Mouse (Mus musculus) hindbrain, embryonic 13.5 days (tissue): Measurements from ENCODE around the gene Morn3. TPM values are rescaled to one million over a fixed set of nuclear protein-coding genes. Genes with fewer than 3 reads are reported as not detected.

Experiments
- ATAC-seq: fragments of 200-750 bp; cut with Nextera tagmentation; 2 replicates; pipeline ENCODE4 v1.8.0; 2017; ENCODE audit warnings: moderate TSS enrichment; ENCODE audit not compliant: low FRiP score
- H3K27ac ChIP-seq: fragments of 300-500 bp; sonication (generic); 2 replicates; pipeline ENCODE4 v1.5.1; 2015; ENCODE audit warnings: inconsistent platforms, mild to moderate bottlenecking, moderate library complexity
- H3K27me3 ChIP-seq: fragments of 300-500 bp; sonication (generic); 2 replicates; pipeline ENCODE4 v1.6.1; 2015; ENCODE audit warnings: mild to moderate bottlenecking, inconsistent platforms
- H3K36me3 ChIP-seq: fragments of 300-500 bp; sonication (generic); 2 replicates; pipeline ENCODE4 v1.6.1; 2015; ENCODE audit warnings: mild to moderate bottlenecking, inconsistent platforms
- H3K4me1 ChIP-seq: fragments of 300-500 bp; sonication (generic); replicated peaks from 2 replicates; pipeline ENCODE4 v1.6.1; 2015; ENCODE audit warnings: inconsistent platforms
- H3K4me2 ChIP-seq: fragments of 300-500 bp; sonication (generic); 2 replicates; pipeline ENCODE4 v1.6.1; 2015; ENCODE audit warnings: inconsistent platforms, mild to moderate bottlenecking, moderate library complexity
- H3K4me3 ChIP-seq: fragments of 300-500 bp; sonication (generic); 2 replicates; pipeline ENCODE4 v1.5.1; 2015; ENCODE audit warnings: mild to moderate bottlenecking, inconsistent platforms
- H3K9ac ChIP-seq: fragments of 300-500 bp; sonication (generic); 2 replicates; pipeline ENCODE4 v1.6.1; 2015; ENCODE audit warnings: mild to moderate bottlenecking, inconsistent platforms
- H3K9me3 ChIP-seq: fragments of 300-500 bp; sonication (generic); 2 replicates; pipeline ENCODE4 v1.6.1; 2016; ENCODE audit warnings: inconsistent platforms
- WGBS: fragments of 180-500 bp; shearing (Covaris S2); methylation state at CpG from one replicate; pipeline ENCODE4 v1.1.7; 2015; 5-methylcytosine and 5-hydroxymethylcytosine counted together
- polyA plus RNA-seq: library from polyadenylated mRNA; unstranded; fragments of >200 nt; fragmentation: Nextera tagmentation; extraction: Ambion mirVana; gene quantifications from 2 replicates; pipeline ENCODE4 v1.2.1, GENCODE M21; 2015

Morn3 gene
- polyA plus RNA-seq, 1 experiment from 2014 or later: 1.5 TPM

DNA sequence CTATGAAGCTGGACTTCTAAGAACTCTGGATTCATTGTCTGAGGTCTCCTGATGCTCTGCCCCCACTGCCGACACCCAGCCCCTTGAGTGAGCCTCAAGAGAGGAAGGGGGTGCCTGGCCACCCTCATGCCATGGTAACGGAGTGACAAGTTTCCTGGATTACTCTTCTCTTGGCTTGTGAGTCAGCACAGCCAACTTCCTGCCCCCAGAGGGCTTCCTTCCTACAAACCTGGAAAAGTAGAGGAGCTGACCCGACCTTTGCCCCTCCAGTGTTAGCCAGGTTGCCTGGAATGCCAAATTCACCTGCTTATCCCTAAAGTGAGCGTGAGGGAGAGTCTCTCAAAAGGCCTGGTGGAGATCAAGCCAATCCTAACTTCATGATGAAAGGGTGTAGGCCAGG lies 29.3 kb downstream of the Morn3 start:
- no peaks in the 10 kb centered on the region for H3K9me3 ChIP-seq
- 82% methylated on average over 4 of the region's 4 CpGs for WGBS
- H3K36me3 ChIP-seq: no peaks in the 10 kb centered on the region
- no peak overlapping the region for H3K9ac ChIP-seq
- no peak for ATAC-seq
- H3K27ac ChIP-seq: no peak overlapping the region
- H3K4me3 ChIP-seq: no peak overlapping the region
- H3K4me1 ChIP-seq: peaks cover 54% of the 10 kb centered on the region
- H3K4me2 ChIP-seq: no peak overlapping the region
- H3K27me3 ChIP-seq: no peaks in the 10 kb centered on the region

DNA sequence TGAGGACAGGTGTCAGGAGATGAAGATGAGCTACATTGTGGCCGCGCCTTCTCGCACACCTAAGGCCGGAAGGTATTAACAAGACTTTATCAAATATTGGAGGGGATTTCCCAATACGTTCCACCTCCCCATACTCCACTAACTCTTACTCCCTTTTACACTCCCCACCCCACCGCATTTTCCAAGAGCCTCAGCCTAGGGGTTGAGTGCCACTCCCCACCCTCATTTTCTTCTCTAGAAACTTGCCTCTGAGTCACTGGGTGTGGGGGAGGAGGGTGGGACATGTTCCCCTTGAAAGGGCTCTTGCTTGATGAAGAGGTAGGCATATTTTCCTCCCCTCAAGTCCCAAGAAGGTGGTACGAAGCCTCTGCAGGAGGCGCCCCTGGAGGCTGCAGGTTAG lies 30.9 kb downstream of the Morn3 start:
- Histone ChIP-seq H3K9ac (peak overlapping the region; percentile 86), H3K9me3 (no peaks in the 10 kb centered on the region), H3K4me1 (peaks cover 54% of the 10 kb centered on the region), H3K27ac (peak overlapping the region; percentile 93), H3K4me3 (peak overlapping the region; percentile 74), H3K36me3 (no peaks in the 10 kb centered on the region), H3K27me3 (no peaks in the 10 kb centered on the region), H3K4me2 (peak overlapping the region; percentile 83)
- no peak for ATAC-seq
- WGBS: 22% methylated on average over 8 of the region's 8 CpGs

DNA sequence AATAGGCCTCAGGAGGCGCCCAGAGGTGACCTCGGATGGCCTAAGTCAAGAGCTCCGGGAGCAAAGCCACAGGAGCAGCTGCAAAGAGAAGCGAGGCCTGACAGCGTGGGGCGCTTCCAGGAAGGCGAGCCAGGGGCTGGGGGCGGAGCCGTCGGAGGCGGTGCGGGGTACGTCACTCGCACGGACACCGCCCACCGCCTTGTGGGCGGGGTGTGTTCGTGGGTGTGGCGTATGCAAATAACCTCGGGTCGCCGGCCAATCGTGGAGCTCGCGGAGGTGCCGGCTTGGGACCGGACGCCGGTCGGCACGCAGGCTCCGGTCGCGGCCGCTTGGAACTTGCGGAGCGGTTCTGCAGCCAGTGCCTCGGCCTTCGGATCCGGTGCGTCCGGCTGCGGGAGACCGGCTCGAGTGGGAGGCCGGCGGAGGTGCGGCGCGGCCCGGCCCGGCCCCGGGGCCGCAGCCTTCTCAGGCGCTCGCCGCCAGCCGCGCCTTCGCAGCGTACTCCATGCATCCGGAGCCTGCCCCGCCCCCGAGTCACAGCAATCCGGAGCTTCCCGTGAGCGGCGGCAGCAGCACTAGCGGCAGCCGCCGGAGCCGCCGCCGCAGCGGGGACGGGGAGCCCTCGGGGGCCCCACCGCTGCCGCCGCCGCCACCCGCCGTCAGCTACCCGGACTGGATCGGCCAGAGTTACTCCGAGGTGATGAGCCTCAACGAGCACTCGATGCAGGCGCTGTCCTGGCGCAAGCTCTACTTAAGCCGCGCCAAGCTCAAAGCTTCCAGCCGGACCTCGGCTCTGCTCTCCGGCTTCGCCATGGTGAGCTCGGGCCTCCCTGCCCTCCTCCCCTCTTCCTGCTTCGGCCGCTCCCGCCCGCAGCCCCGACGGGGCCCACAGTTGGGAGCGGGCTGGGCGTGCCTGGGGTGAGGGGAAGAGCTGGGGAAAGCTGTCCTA lies 31.8 kb downstream of the Morn3 start, which contains the start of gene Orai1:
Orai1 (plus strand) TSS at position 322 of the 949 bp plus-strand sequence.
- peak; percentile 95 for ATAC-seq
- under 1% methylated on average over 96 of the region's 106 CpGs for WGBS
- no peaks in the 10 kb centered on the region for H3K9me3 ChIP-seq

DNA sequence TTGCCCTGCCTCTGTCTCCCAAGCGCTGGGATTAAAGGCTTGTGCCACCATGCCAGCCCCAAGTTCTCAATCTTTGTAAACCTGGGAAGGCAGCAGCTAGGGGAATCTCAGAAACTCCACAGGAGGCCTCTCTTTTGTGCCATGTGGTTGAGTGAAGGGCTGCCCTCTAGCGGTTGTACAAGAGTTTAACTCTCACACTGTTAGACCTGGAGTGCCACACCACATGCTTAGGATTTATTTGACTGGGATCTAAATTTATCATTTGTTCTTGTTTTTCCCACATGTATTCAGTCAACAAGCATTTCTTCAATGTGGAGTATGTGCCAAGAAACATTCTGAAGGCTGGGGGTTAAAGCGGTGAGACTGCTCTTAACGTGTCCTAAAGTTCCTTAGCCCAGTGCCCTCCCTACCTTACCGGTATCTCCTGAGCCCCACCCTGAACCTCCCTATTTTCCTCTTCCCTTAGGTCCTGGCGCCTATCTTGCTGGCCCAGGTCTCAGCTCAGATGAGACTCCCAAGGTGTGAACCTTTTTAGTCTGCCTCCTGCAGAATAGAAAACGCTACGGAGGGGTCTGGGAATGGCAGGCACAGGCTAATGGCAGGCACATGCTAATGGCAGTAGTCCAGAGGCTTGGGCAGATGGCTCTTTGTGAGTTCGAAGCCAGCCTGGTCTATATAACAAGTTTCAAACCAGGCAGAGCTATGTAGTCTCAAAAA lies 33.1 kb downstream of the Morn3 start:
- Histone ChIP-seq H3K36me3 (no peaks in the 10 kb centered on the region), H3K4me1 (peaks cover 49% of the 10 kb centered on the region), H3K27ac (no peak overlapping the region), H3K9ac (no peak overlapping the region), H3K4me2 (no peak overlapping the region), H3K27me3 (no peaks in the 10 kb centered on the region), H3K4me3 (no peak overlapping the region), H3K9me3 (no peaks in the 10 kb centered on the region)
- WGBS: 63% methylated on average over 9 of the region's 9 CpGs
- ATAC-seq: no peak

More for the DNA sequence above, 31.8 kb downstream of the Morn3 start, which contains the start of gene Orai1:
- H3K36me3 ChIP-seq: no peaks in the 10 kb centered on the region
- peak within 1 kb of the TSS; percentile 74 for H3K4me3 ChIP-seq
- peak within 1 kb of the TSS; percentile 93 for H3K27ac ChIP-seq
- peaks cover 54% of the 10 kb centered on the region for H3K4me1 ChIP-seq
- peak within 1 kb of the TSS; percentile 83 for H3K4me2 ChIP-seq
- H3K9ac ChIP-seq: peak within 1 kb of the TSS; percentile 86
- no peaks in the 10 kb centered on the region for H3K27me3 ChIP-seq

DNA sequence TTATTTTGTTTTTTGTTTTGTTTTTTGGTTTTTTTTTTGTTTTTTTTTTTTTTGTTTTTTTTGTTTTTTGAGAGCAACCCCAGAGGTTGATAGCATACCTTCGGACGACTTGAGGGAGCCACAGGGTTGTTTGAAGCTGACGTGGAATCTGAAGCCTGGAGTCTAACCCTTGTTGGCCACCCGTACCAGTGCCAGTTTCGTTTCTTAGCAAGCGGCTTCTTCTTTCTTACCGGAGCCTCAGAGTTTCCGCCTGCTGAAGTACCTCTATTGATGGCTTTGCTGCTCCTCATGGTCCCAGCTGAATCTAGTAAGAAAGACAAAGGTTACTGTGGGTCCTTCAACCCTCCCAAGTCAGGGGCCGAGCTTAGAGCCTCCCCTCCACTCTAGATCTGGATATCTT lies 35.1 kb downstream of the Morn3 start:
- H3K4me2 ChIP-seq: no peak overlapping the region
- no peak overlapping the region for H3K4me3 ChIP-seq
- no peaks in the 10 kb centered on the region for H3K36me3 ChIP-seq
- H3K4me1 ChIP-seq: peaks cover 30% of the 10 kb centered on the region
- H3K27me3 ChIP-seq: no peaks in the 10 kb centered on the region
- ATAC-seq: no peak
- H3K9me3 ChIP-seq: no peaks in the 10 kb centered on the region
- H3K9ac ChIP-seq: no peak overlapping the region
- 91% methylated on average over 9 of the region's 9 CpGs for WGBS
- H3K27ac ChIP-seq: no peak overlapping the region

DNA sequence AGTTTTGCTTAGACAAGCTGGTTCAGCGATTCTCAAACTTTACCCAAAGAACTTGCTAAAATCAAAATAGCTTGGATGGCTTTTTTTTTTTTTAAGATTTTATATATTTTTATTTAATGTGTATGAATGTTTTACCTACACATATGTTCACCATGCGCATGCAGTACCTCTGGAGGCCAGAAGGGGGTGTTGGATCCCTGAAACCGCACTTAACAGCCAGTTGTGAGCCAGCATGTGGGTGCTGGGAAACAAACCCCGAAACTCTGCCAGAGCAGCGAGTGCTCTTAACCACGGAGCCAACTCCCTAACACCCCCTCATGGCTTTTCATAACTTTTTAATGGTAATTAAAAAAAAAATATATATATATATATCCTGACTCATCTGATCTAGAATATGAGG lies 36.0 kb downstream of the Morn3 start:
- ATAC-seq: no peak
- H3K4me1 ChIP-seq: peaks cover 29% of the 10 kb centered on the region
- H3K36me3 ChIP-seq: no peaks in the 10 kb centered on the region
- no peak overlapping the region for H3K4me2 ChIP-seq
- 95% methylated on average over 6 of the region's 6 CpGs for WGBS
- H3K27ac ChIP-seq: no peak overlapping the region
- no peaks in the 10 kb centered on the region for H3K9me3 ChIP-seq
- H3K4me3 ChIP-seq: no peak overlapping the region
- H3K27me3 ChIP-seq: no peaks in the 10 kb centered on the region
- H3K9ac ChIP-seq: no peak overlapping the region

DNA sequence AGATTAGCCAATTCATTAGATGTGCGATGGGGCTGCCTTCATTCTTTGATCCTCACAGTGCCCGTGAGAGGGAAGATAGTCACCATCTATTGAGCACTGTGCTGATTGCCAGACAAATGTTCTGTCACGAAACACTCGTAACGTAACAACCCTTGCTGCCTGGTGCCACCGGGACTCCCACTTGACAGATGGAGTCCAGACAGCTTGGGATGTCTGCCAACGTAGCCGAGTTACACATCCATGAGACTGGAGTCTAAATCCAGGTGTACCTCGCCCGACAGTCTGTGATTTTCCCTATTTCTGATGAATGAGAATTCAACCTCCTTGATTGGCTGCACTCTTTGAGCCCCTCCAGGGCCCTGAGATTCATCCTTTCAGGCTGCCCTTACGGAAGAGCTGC lies 36.9 kb downstream of the Morn3 start:
- WGBS: 64% methylated on average over 11 of the region's 11 CpGs
- H3K9me3 ChIP-seq: no peaks in the 10 kb centered on the region
- peaks cover 28% of the 10 kb centered on the region for H3K4me1 ChIP-seq
- H3K4me2 ChIP-seq: no peak overlapping the region
- no peak overlapping the region for H3K9ac ChIP-seq
- no peak overlapping the region for H3K27ac ChIP-seq
- H3K4me3 ChIP-seq: no peak overlapping the region
- H3K27me3 ChIP-seq: no peaks in the 10 kb centered on the region
- no peak for ATAC-seq
- no peaks in the 10 kb centered on the region for H3K36me3 ChIP-seq

DNA sequence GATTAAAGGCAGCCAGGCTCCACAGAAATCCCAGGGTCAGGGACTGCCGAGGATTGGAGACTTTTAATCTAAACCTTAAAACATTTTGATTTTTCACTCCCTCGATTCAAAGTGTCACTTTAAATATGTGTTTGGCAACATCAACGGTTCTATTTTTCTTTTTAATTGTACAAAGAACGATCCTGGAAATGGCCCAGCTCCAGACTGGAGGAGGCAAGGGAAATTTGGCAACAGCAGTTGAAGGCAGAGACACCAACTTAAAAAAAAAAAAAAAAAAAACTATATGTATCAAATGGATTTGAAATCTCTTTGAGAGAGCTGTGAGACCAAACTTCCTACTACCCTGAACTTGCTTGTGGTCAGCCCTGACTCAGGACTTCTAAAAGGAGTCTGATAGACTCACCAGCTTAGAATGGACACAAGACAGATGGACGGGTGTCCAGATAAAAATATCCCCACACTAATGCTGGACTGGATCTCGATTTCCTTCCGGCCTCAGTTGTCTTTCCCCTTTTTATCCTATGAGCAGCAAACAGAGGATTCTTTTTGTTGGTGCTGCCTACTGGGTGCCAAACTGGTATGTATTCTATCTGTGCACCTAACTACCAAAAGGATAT lies 37.8 kb downstream of the Morn3 start:
- H3K27me3 ChIP-seq: no peaks in the 10 kb centered on the region
- 87% methylated on average over 7 of the region's 7 CpGs for WGBS
- no peak overlapping the region for H3K4me3 ChIP-seq

DNA sequence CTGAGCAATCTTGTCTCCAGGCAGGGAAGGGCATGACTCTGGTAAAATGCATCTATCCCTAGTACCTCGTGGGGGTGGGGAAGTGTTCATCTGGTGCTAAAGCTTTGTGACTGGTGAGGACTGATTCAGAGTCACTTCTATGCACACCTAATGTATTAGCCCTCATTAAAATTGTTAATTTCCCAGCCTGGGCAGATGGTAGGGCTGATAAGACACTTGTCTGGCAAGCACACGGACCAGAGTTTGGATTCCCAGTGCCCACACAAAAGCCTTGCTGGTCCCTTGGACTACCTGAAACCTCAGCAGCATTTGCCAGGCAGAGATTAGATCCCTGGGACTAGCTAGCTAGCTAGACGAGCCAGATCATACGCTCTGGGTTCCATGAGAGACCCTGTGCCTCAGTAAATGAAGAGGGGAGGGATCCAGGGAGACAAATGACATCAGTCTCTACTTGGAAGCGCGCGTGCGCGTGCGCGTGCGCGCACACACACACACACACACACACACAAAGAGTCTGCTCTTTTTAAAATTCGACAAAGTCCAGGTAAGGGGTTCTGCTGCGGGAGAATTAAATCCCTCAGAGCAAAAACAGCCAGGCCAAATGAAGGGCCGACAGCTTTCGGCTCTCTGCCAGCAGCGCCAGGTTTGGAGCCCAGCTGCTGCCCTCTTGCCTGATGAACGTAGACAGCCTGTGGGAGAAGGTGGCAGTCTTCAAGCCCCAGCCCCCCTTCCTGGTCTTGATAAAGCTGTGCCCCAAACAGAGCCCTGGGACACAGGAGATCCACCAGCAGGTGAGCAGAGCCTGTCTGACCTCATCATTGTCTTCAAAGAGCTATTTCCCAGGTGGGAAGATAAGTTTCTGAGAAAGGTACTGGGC lies 40.9 kb downstream of the Morn3 start:
- no peaks in the 10 kb centered on the region for H3K9me3 ChIP-seq
- H3K36me3 ChIP-seq: no peaks in the 10 kb centered on the region
- H3K4me1 ChIP-seq: peaks cover 24% of the 10 kb centered on the region
- peak overlapping the region; percentile 76 for H3K27ac ChIP-seq
- H3K4me3 ChIP-seq: no peak overlapping the region
- no peak for ATAC-seq
- 57% methylated on average over 19 of the region's 19 CpGs for WGBS
- H3K4me2 ChIP-seq: 0 out of 2 replicates have a peak overlapping the region, but pooled peaks have one; percentile 2
- no peaks in the 10 kb centered on the region for H3K27me3 ChIP-seq
- no peak overlapping the region; the same call in 1 of the 2 replicates for H3K9ac ChIP-seq

More for the DNA sequence above, 37.8 kb downstream of the Morn3 start:
- Histone ChIP-seq H3K4me2 (no peak overlapping the region), H3K4me1 (peaks cover 23% of the 10 kb centered on the region), H3K27ac (no peak overlapping the region), H3K9ac (no peak overlapping the region), H3K36me3 (no peaks in the 10 kb centered on the region), H3K9me3 (no peaks in the 10 kb centered on the region)
- no peak for ATAC-seq

DNA sequence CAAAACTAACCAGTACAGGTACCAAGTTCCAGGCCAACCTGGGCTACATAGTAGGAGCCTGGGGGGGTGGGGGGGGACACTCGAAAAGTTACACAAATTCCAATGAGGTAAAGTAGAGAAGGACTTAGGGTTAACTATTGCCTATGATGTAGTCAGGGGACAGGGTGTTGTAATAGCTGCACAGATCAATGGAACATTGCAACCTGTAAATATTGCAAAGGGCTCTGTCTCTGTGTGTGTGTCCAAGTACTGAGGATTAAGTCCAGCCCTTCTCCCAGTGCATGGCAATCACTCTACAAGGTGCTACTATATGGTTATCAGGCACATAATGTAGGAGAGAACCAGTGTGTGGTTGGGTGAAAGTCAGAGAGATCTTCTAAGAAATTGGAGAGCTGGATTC lies 45.9 kb downstream of the Morn3 start:
- ATAC-seq: no peak
- no peak overlapping the region for H3K27ac ChIP-seq
- H3K4me1 ChIP-seq: peaks cover 9% of the 10 kb centered on the region
- H3K4me3 ChIP-seq: no peak overlapping the region
- no peak overlapping the region for H3K4me2 ChIP-seq
- 65% methylated on average over 1 of the region's 1 CpGs for WGBS
- H3K9ac ChIP-seq: no peak overlapping the region
- H3K27me3 ChIP-seq: no peaks in the 10 kb centered on the region
- H3K36me3 ChIP-seq: no peaks in the 10 kb centered on the region
- H3K9me3 ChIP-seq: no peaks in the 10 kb centered on the region
